Mouse (Mus musculus) embryonic facial prominence, embryonic 11.5 days (tissue): ENCODE results near the gene Traf4. TPM values are rescaled to one million over a fixed set of nuclear protein-coding genes. Genes with fewer than 3 reads are reported as not detected.
"Not testable (repeated sequence)": the region's sequence is repeated elsewhere in the genome, so short reads cannot be mapped to it uniquely, and the experiment has no call there.

Experiments
- ATAC-seq: fragments of 200-750 bp; cut with Nextera tagmentation; replicated peaks from 2 replicates; pipeline ENCODE4 v1.8.0; 2017; ENCODE audit warnings: low read depth; ENCODE audit not compliant: insufficient number of reproducible peaks, low FRiP score, low TSS enrichment
- DNase-seq: peaks from one replicate; pipeline ENCODE4 v3.0.0-alpha.2; 2015; ENCODE audit warnings: low spot score
- H3K27ac ChIP-seq: fragments of 300-500 bp; sonication (generic); replicated peaks from 2 replicates; pipeline ENCODE4 v1.5.1; 2014; ENCODE audit warnings: mild to moderate bottlenecking, low read depth, low read length, control low read depth
- H3K27me3 ChIP-seq: fragments of 300-500 bp; sonication (generic); 2 replicates; pipeline ENCODE4 v1.6.1; 2014; ENCODE audit warnings: mild to moderate bottlenecking, low read length, moderate library complexity, mixed read lengths; ENCODE audit not compliant: control insufficient read depth, insufficient read depth
- H3K36me3 ChIP-seq: fragments of 300-500 bp; sonication (generic); replicated peaks from 2 replicates; pipeline ENCODE4 v1.6.1; 2014; ENCODE audit warnings: low read depth, mild to moderate bottlenecking, low read length, moderate library complexity, mixed read lengths; ENCODE audit not compliant: control insufficient read depth, insufficient read depth
- H3K4me1 ChIP-seq: fragments of 300-500 bp; sonication (generic); 2 replicates; pipeline ENCODE4 v1.6.1; 2014; ENCODE audit warnings: low read length, mixed read lengths; ENCODE audit not compliant: control insufficient read depth, insufficient read depth
- H3K4me2 ChIP-seq: fragments of 300-500 bp; sonication (generic); 2 replicates; pipeline ENCODE4 v1.6.1; 2014; ENCODE audit warnings: low read depth, mild to moderate bottlenecking, control low read depth, low read length, moderate library complexity
- H3K4me3 ChIP-seq: fragments of 300-500 bp; sonication (generic); 2 replicates; pipeline ENCODE4 v1.5.1; 2014; ENCODE audit warnings: low read depth, low read length, control low read depth
- H3K9ac ChIP-seq: fragments of 300-500 bp; sonication (generic); replicated peaks from 2 replicates; pipeline ENCODE4 v1.6.1; 2014; ENCODE audit warnings: mild to moderate bottlenecking, control low read depth, low read length
- H3K9me3 ChIP-seq: fragments of 300-500 bp; sonication (generic); replicated peaks from 2 replicates; pipeline ENCODE4 v1.6.1; 2016; ENCODE audit warnings: mild to moderate bottlenecking, low read length, inconsistent platforms, mixed read lengths; ENCODE audit not compliant: control insufficient read depth
- WGBS: fragments of 180-500 bp; shearing (Covaris S2); extraction: QIAGEN DNeasy Blood & Tissue Kit; methylation state at CpG from one replicate; pipeline ENCODE4 v1.1.7; 2014; 5-methylcytosine and 5-hydroxymethylcytosine counted together
- polyA plus RNA-seq: library from polyadenylated mRNA; unstranded; fragments of >200 nt; fragmentation: Nextera tagmentation; extraction: Ambion mirVana; gene quantifications from 2 replicates; pipeline ENCODE4 v1.2.1, GENCODE M21; 2014

Traf4 gene
- polyA plus RNA-seq, 1 experiment from 2014 or later = 84.9 TPM

DNA sequence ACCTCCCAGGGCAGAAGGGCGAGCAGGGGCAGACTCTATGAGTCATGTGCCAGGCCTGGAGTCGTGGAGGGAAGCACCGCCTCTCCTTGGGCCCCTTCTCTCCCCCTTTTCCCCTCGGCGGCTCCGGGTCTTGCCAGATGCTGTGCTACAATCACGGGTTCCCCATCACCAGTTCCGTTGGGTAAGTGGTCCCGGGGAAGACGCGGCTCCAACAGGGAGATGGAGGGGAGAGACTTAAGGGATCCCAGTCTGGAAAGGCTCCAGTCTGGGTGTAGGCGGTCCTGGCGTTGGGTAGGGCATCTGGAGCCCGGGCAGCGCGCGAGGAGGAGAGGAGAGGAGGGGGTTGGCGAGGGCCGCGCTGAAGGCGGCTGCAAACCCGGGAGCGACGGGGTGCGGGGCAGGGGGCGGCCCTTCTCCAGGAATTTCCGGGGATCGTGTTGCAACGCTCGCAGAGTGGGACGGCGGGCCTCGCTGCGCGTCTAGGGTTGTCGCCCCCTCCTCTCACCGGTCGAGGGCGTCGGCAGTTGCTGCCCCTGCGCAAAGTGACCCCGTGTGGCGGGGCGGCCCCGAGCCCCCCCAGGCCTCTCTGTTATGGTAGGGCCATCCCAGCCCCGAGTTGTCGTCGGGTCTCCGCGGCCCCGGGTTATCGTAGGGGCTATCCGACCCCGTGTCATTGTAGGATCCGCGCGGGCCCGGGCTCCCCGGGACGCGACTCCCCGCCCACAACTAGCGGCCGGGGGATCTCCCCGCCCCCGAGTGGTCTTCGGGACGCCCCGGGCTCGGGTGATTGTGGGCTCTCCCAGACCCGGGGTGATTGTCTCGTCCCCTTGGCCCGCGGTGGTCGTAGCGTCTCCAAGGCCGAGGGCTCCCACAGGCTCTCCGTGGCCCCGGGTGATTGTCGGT, 23.2 kb upstream of the Traf4 start, which contains the start of gene Rab34:
Rab34 (plus strand) TSS at position 100 of the 903 bp plus-strand sequence.
- no peaks in the 10 kb centered on the region for H3K9me3 ChIP-seq
- peak within 1 kb of the TSS; percentile 99 for H3K27ac ChIP-seq
- peaks cover 3% of the 10 kb centered on the region; the same call in 1 of the 2 replicates for H3K36me3 ChIP-seq
- peak; percentile 94 for DNase-seq
- under 1% methylated on average over 73 of the region's 80 CpGs for WGBS
- no peaks in the 10 kb centered on the region; the same call in 1 of the 2 replicates for H3K4me1 ChIP-seq
- peak within 1 kb of the TSS; percentile 76 for H3K4me2 ChIP-seq
- H3K4me3 ChIP-seq = peak within 1 kb of the TSS; percentile 79
- peak within 1 kb of the TSS; percentile 93 for H3K9ac ChIP-seq
- peak; percentile 86 for ATAC-seq
- H3K27me3 ChIP-seq = no peaks in the 10 kb centered on the region

DNA sequence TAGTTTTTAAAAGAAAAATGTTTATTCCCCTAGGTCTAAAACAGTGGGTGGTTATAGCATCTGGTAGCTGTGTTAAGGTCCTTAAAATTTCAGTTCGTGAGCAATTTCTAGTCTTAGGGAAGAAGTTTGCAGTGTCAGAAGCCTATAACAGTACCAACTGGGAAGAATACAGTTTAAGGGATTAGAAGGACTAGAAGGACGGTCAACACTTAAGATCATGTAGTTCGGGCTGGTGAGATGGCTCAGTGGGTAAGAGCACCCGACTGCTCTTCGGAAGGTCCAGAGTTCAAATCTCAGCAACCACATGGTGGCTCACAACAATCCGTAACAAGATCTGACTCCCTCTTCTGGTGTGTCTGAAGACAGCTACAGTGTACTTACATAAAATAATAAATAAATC, 19.3 kb upstream of the Traf4 start:
- peaks cover 12% of the 10 kb centered on the region for H3K36me3 ChIP-seq
- not testable (repeated sequence) for H3K27ac ChIP-seq, H3K9me3 ChIP-seq, H3K4me3 ChIP-seq, H3K4me1 ChIP-seq, ATAC-seq, H3K4me2 ChIP-seq, H3K9ac ChIP-seq, DNase-seq, H3K27me3 ChIP-seq
- 96% methylated on average over 6 of the region's 6 CpGs for WGBS

DNA sequence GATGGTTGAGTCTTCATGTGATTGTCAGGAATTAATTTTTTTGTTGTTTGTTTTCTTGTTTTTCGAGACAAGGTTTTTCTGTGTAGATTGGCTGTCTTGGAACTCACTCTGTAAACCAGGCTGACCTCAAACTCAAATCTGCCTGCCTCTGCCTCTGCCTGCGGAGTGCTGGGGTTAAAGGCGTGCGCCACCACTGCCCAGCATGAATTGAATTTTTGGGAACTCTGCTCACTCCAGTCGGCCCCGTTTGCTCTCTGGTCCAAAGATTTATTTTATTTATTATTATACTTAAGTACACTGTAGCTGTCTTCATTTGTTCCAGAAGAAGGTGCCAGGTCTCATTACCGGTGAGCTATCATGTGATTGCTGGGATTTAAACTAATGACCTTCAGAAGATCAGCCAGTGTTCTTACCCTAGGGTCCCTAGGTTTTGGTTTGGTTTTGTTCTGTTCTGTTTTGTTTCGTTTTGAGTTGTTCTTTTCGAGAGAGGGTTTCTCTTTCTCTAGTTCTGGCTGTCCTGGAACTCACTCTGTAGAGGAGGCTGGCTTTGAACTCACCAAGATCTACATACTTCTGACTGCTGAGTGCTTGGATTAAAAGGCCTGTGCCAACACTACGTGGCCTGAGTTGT, 18.6 kb upstream of the Traf4 start:
- peak overlapping the region; percentile 1; the same call in 1 of the 2 replicates for H3K4me3 ChIP-seq
- peaks cover 16% of the 10 kb centered on the region for H3K36me3 ChIP-seq
- no peak overlapping the region for H3K27ac ChIP-seq
- WGBS = 49% methylated on average over 10 of the region's 10 CpGs
- peak overlapping the region; percentile 30 for H3K4me2 ChIP-seq
- DNase-seq (no peak), ATAC-seq (no peak)
- H3K9me3 ChIP-seq = no peaks in the 10 kb centered on the region
- H3K27me3 ChIP-seq = no peaks in the 10 kb centered on the region
- no peak overlapping the region for H3K9ac ChIP-seq
- peaks cover 7% of the 10 kb centered on the region; the same call in 1 of the 2 replicates for H3K4me1 ChIP-seq

DNA sequence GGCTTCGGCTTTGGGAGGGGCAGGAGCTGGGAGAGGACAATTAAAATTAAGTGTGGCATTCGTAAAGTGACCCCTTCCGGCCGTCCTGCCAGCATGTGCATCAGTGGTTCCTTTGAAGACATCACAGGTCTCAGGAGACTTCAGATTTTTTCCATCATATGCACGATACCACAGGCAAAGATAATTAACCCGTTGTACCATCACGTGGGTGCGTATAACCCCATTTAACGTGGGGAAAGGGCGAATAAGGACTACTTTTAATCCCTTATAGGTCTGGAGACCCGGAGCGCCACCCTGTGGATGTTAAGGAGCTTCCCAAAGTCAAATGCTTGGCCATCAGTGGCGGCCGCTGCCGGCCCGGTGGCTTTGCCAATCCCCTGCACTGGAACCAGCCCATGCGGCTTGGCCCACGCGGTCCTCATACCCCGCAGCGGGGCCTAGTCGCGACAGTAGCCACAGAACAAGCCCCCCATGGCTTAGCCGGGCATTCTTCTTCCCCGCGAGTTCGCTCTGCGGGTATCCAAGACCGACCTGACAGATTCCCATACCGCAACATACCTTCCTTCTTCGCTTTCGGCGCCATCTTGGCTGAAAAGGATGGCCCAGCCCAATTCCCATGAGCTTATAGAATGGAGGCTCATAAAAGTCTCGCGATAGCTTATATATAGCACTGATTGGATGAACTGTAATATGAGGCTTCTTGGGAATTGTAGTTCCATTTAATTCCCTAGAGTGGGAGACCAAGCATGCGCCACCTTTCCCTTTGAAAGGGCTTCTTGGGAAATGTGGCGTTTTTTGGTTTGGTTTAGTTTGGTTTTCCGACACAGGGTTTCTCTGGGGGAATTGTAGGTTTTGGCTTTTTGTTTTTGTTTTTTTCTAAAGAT, 17.8 kb upstream of the Traf4 start, which contains the start of gene Rpl23a:
Rpl23a (minus strand) TSS at position 624 of the 884 bp plus-strand sequence.
- peak within 1 kb of the TSS; percentile 74 for H3K27ac ChIP-seq
- H3K27me3 ChIP-seq = no peaks in the 10 kb centered on the region
- H3K9me3 ChIP-seq = no peaks in the 10 kb centered on the region
- WGBS = under 1% methylated on average over 38 of the region's 38 CpGs
- peak within 1 kb of the TSS; percentile 95 for H3K9ac ChIP-seq
- DNase-seq = peak; percentile 97
- H3K4me2 ChIP-seq = peak within 1 kb of the TSS; percentile 61
- peaks cover 16% of the 10 kb centered on the region for H3K36me3 ChIP-seq
- peak within 1 kb of the TSS; percentile 90 for H3K4me3 ChIP-seq
- ATAC-seq = peak; percentile 81
- peaks cover 7% of the 10 kb centered on the region; the same call in 1 of the 2 replicates for H3K4me1 ChIP-seq

DNA sequence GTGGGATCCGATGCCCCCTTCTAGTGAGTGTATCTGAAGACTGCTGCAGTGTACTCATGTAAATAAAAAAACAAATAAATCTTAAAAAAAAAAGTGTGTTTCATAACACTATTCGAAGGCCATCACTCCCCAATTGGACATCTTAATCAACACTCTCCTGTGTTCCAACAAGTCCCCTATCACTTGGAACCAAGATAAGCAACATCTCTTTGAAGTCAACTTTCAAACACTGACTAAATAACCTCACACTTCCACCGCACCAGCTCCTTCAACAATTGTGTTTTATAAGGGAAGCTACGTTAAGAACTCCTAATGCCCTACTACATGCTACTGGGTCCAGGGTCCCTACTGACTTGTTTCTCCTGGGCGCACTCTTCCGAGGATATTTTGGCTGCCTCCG, 17.1 kb upstream of the Traf4 start:
- 12% methylated on average over 7 of the region's 7 CpGs for WGBS
- peaks cover 7% of the 10 kb centered on the region; the same call in 1 of the 2 replicates for H3K4me1 ChIP-seq
- H3K27ac ChIP-seq = no peak overlapping the region

DNA sequence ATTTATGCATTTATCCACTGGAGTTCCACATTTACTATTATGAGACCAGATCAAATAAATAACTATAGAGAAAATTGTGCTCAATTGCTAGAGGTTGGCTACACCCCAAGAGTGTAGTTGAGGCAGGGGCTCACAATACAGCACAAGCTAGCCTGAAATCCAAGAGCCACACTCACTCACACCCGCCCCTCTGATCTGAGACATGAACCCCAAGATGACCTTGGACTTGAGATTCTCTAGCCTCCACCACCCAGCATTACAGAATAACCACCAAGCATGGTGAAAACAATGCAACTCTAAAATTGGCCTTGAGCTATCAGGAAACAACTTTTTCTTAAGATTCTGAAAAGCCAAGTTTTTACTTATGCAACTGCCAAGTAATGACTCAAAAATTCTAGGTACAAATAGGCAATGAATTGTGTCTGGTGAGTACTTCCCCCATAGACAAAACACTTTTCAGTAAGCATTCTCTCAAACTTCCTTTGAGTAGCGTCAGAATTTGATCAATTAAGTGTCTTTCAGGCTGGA, 16.5 kb upstream of the Traf4 start:
- Histone ChIP-seq H3K36me3 (peaks cover 16% of the 10 kb centered on the region), H3K27me3 (no peaks in the 10 kb centered on the region), H3K9me3 (no peaks in the 10 kb centered on the region), H3K27ac (no peak overlapping the region), H3K4me2 (peak overlapping the region; percentile 61), H3K9ac (peak overlapping the region; percentile 95), H3K4me1 (peaks cover 7% of the 10 kb centered on the region; the same call in 1 of the 2 replicates), H3K4me3 (peak overlapping the region; percentile 90)
- ATAC-seq (no peak), DNase-seq (no peak)
- 45% methylated on average over 2 of the region's 2 CpGs for WGBS

More for the DNA sequence above, 17.1 kb upstream of the Traf4 start:
- H3K36me3 ChIP-seq = peaks cover 16% of the 10 kb centered on the region
- DNase-seq (no peak), ATAC-seq (no peak)
- H3K9ac ChIP-seq = peak overlapping the region; percentile 95
- H3K27me3 ChIP-seq = no peaks in the 10 kb centered on the region
- H3K4me3 ChIP-seq = peak overlapping the region; percentile 90
- no peaks in the 10 kb centered on the region for H3K9me3 ChIP-seq
- peak overlapping the region; percentile 61 for H3K4me2 ChIP-seq

DNA sequence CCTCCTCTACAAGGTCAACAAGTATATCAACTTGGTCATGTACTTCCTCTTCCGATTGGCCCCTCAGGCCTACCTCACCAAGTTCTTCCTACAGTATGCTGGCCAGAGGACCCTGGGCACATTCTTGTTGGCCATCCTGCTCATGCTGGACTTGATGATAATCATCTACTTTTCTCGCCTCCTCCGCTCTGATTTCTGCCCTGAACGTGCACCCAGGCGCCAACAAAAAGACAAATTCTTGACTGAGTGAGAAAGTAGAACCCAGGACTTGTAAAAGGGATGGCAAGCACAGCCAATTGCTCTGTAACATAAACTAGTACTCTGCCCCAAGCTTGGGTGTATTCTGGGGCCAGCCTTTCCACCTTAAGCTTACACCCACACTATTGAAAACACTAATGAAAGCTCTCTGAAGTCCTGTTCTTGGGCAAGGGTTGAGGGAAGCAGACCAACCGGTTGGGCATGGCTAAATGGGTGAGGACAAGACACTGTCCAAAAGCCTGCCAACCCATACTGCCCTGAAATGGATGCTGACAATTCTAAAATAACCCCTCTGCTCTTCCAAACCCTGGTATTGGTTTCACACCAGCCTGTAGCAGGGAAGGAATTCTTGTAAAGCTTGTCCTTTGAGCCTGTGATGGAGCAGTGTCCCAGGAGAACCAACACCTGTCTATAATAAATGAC, 14.8 kb upstream of the Traf4 start:
- Histone ChIP-seq H3K9me3 (no peaks in the 10 kb centered on the region), H3K4me3 (peak overlapping the region; percentile 6), H3K9ac (no peak overlapping the region; the same call in none of the 2 replicates), H3K4me1 (peaks cover 7% of the 10 kb centered on the region; the same call in 1 of the 2 replicates), H3K36me3 (peaks cover 16% of the 10 kb centered on the region), H3K27ac (peak overlapping the region; percentile 28; the same call in 1 of the 2 replicates), H3K4me2 (peak overlapping the region; percentile 13; the same call in 1 of the 2 replicates), H3K27me3 (no peaks in the 10 kb centered on the region)
- no peak for DNase-seq
- ATAC-seq = no peak
- WGBS = 77% methylated on average over 6 of the region's 6 CpGs
